Mouse (Mus musculus): ENCODE measurements at regions not wholly inside any gene's neighbourhood (a gene's known extent, or its start where the extent isn't known, plus 50 kb on each side); places are given as distances from the start of the nearest gene placed in this dataset.
"Not testable (repeated sequence)": the region's sequence is repeated elsewhere in the genome, so short reads cannot be mapped to it uniquely, and the experiment has no call there.

DNA sequence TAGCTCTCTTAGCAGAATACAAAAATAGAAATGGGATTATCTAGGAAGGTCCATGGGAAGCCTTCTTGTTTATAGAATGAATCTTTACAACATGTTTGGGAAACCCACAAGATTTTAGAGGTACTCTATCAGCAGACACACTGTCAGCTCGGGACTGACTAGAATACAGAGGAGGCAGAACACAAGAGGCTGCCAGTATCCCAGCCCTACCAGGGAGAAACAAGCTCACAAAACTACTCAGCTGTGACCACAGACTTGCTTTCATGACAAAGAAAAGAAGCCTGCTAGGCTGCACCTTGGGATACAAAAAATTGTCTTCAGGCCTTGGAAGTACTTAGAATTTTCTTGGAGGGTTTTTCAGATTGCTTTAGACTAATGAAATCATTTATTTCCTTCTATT is 347.2 kb downstream of the Fgf9 start:
- DNase-seq (ENCODE audit: inconsistent age in 2 of 2, low spot score in 1 of 2): no peak

DNA sequence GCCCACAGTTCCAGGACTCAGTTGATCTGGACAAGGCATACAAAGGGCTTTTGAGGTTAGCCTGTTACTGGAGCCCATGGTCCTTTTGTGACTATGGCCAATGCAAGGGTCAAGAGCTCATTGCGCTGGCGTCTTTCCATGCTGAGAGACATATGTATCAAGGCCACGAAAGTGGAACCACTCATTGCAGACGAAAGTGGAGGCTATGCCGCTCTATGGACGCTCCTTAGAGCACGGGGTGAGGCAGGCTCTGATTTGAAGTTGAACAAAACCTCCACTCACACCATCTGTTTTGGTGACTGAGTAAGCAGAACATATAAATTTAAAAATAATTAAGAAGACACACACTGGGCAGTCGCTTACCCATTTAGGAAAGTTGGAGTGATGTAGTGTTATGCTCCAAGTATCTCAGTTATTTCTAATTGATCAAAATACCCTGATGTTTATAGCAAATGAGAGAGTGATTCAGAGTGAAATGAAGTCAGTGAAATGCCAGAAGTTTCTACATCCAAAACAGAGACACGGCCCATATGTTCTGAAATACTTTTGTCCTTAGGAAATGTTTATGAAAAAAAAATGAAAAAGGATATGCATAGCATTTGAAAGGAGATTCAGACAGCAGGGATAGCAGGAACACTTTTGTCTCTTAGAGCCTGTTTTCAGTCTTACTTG is 321.8 kb downstream of the Fgf9 start:
- no peak for DNase-seq (ENCODE audit: inconsistent age in 2 of 2, low spot score in 1 of 2)

DNA sequence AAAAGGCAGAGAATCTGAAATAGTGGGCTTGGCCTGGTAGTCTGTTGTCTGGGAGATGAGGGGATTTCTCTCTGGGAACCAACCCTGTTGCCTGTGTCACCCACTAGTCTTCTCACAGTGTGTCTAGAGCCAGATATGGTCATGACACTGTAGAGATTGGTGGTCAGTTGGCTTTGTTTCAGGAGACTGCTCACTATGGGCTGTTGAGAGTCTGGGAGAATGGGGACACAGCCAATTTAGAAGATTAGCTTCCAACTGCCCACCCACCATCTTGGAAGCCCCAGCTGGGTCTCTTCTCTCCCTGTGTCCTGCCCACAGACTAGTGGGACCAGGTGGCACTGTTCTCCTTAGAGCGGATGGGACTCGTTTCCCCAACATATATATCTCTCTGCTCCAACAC is 320.4 kb downstream of the Fgf9 start:
- DNase-seq (ENCODE audit: inconsistent age in 2 of 2, low spot score in 1 of 2): no peak

DNA sequence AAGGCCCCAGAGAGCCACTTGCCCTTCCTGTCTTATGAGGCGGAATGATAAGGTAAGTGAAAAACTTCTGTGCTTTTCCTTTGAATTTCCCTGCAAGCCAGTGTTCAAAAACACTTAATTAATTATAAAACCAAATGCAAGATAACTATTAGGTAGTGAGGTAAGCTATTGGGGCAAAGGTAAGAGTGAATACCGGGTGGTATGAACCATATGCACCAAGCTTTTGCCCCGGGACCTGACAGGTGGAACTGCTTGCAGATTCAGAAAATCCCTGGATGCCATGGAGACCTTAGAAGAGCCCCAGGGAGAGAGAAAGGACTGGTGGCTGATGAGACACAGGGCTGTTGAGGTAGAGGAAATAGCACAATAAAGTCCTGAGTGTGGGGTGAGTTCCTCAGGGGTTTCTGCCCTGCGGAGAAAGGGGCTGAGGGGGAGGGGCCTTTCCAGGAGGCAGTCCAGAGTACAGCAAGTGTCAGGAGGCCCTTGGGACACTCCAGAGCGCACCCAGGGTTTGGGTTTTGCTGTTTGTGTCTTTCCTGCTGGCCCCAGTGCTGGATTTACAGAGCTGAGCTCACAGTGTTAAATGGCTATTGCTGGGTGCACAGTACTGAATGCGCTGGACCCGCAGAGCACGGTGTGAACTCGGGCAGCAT is 317.1 kb downstream of the Fgf9 start:
- no peak for DNase-seq (ENCODE audit: inconsistent age in 2 of 2, low spot score in 1 of 2)

DNA sequence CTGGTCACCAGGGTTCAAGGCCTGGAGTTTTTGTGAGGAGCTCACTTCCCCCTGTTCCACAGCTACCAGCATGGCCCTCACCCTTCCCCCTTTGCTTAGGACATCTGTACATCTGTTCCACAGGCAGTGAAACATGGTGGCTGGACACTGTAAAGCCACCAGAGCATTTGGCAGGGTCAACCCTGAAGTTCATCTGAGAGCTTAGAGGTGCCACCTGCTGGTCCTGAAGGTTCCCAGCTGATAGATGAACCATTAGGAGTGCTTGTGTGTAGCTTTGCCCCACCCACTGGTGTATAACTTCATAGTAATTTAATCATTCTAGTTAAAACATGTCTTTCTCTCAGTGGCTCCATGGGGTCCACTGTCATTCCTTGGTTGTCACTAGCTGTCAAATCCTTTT is 304.7 kb downstream of the Fgf9 start:
- DNase-seq (ENCODE audit: inconsistent age in 2 of 2, low spot score in 1 of 2): peak; percentile 25 to 60

DNA sequence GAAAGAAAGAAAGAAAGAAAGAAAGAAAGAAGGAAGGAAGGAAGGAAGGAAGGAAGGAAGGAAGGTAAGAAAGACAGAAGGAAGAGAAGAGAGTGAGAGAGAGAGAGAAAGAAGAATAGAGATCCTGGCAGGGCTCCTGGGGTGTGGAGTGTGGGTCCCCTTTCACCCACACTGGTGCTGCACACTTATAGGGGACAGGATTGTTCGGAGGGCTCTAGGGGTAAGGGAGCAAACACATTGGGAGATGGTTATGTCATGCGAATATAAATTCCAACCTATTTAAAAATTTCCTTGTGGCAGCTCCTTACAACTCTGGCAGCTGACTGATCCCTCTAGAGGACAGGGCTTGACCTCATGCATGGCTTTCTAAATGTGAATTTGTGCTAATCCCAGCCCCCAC is 286.5 kb downstream of the Fgf9 start:
- no peak for DNase-seq (ENCODE audit: inconsistent age in 2 of 2, low spot score in 1 of 2)

DNA sequence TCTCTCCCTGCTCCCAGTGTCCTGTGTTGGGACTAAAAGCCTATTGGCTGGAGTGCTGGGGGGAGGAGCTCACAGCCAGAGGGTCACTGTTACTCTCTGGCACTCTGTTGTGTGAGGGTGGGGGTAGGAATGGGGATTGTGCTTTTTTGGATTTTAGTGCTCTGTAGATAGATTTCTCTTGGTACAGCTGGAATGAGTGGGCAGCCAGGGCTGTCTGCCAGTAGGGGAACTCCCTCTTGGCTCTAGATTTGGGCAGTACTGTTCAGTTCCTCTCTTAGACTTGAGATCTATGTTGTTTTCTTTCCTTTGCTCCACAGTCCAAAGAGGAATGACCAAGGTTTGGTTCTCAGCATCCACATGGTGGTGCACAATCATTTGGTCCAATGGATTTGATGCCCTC is 282.6 kb downstream of the Fgf9 start:
- DNase-seq (ENCODE audit: inconsistent age in 2 of 2, low spot score in 1 of 2): no peak

DNA sequence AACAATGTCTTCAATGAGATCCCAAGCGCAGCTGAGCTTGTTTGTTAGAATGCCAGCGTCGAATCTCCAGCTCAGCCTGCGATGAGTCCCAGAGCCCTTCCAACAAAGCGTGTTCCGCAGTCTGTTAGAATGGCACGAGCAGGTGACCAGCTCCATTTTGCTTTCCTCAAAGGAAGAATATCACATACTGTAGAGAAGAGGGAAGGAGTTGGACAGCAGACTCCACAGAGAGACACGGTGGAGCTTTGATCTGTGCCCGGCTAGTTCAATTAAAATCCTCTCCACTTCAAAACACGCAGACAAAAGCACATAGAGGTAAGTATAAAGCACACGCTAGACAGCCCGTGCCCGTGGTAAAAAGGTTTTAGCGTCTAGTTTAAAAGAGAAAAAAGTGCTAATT is 265.8 kb downstream of the Fgf9 start:
- DNase-seq (ENCODE audit: inconsistent age in 2 of 2, low spot score in 1 of 2): no peak

DNA sequence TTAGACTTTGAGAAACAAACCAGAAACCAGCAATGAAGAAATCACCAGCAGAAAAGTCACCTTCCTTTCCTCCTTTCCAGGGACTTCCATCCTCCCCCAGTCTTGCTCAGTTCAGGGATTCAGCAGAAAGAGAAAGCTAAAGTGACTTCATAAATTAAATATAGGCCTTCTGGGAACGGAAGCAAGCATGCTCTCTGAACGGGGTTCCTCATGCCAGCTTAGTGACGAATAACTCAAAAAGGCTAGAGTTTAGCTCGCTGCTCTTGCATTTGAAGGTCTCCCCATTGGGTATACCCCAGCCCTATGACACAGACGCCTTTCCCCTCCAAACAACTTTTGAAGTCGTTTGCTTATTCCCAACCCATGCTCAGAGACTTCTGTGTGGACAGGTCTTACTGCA is 252.8 kb downstream of the Fgf9 start:
- no peak for DNase-seq (ENCODE audit: inconsistent age in 2 of 2, low spot score in 1 of 2)

DNA sequence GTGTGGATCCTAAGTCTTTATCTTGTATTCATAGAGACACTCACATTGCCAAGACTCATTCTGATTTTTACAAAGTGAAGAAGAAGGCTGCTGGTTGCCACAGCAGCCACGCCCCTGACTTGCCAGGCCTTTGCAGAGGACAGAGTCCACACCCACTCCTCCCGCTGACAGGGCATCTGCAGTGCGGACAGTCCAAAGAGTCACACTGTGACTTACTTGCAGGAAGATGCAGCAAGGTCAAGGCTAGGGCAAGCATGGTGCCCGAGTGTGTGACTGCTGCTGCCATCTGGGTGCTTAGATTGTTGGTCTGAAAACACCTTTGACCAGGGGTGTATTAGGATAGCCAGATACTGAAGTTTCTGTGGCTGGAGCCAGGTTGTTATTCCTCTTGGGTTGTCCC is 252.1 kb downstream of the Fgf9 start:
- DNase-seq (ENCODE audit: inconsistent age in 2 of 2, low spot score in 1 of 2): no peak

DNA sequence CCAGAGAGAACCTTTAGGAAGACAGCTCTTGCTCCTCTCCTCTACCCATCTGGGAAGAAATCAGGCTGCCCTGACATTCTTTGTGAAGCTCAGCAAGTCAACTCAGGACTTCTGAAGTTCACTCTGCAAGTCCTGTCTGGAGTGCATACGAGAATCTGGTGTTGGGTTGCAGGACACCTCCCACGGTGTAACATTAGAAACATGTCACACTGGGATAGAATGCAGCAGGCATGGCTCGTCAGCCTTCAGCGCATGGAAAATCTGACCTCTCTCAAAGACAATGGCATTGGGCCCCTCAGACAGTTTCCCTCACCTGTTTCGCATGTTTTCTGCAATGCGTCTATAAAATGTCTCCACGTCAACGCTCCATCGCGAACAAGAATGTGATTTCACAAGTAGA is 251.5 kb downstream of the Fgf9 start:
- no peak for DNase-seq (ENCODE audit: inconsistent age in 2 of 2, low spot score in 1 of 2)

DNA sequence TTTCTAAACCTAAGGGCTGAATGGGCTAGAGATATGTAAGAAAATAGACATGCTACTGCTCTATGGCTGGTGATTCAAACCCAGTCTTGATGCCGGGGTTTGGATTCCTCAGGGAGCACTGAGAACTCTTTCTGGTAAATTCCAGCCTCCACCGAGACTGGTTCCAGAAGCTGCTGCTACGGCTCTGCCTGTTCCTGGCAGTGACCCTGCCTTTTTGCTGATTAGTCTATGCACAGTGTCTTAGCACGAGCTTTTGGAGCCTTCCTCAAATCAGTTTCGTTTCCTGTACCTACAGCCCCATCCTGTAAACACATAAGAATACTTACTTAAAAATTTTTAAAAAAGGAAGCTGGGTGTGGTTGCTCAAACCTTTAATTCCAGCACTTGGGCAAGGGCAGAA is 250.9 kb downstream of the Fgf9 start:
- DNase-seq (ENCODE audit: inconsistent age in 2 of 2, low spot score in 1 of 2): no peak

DNA sequence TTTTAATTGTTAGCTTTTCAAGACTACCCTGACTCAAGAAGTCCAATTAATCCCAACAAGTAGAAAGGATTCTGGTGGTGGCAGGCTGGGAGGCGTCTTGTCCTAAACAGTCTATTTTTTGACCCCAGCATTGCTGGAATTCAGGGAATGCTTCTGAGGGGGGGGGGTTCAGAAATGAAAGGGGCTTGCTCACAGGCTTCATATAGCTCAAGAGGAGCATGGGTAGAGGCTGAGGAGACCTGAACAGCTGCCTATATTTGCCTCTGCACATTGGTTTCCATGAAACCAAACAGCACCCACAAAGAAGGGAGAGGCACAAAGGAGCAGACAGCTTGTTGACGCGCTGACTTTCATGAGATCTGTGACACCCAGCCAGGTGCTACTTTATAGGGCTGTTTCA is 247.3 kb downstream of the Fgf9 start:
- DNase-seq (ENCODE audit: inconsistent age in 2 of 2, low spot score in 1 of 2): no peak

DNA sequence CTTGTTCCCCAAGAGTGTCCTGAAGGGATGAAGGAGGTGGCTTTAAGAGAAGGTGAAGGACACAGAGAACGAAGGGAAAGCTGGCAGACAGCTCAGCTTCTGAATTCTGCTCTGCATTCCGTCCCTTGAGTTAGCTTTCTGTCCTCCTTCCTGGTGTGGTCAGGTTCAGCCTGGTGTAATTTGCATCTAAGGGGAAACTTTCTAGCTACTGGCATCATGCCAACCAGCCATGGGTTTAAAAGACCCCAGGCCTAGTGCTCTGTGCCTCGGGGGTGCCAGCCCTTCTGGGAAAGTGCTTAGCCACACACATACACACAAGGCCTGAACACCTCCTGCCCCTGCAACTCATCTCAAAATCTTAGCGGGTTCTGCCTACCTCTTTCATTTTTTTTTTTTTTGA is 246.9 kb downstream of the Fgf9 start:
- DNase-seq (ENCODE audit: inconsistent age in 2 of 2, low spot score in 1 of 2): no peak

DNA sequence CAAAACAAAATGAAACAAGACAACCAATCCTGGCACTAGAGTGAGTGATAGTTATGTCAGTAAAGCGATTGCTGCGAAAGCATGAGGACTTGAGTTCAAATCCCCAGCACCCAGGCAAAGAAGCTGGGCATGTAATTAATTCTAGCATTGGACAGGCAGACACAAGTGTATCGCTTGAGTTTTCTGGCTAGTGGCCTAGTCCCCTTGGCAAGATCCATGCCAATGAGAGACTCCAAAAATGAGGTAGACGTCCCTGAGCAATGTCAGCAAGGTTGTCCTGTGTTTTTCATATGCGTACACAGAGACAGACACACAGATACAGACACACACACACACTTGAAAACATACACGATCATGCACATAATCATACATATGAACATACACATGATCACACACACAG is 237.3 kb downstream of the Fgf9 start:
- no peak for DNase-seq (ENCODE audit: inconsistent age in 2 of 2, low spot score in 1 of 2)

DNA sequence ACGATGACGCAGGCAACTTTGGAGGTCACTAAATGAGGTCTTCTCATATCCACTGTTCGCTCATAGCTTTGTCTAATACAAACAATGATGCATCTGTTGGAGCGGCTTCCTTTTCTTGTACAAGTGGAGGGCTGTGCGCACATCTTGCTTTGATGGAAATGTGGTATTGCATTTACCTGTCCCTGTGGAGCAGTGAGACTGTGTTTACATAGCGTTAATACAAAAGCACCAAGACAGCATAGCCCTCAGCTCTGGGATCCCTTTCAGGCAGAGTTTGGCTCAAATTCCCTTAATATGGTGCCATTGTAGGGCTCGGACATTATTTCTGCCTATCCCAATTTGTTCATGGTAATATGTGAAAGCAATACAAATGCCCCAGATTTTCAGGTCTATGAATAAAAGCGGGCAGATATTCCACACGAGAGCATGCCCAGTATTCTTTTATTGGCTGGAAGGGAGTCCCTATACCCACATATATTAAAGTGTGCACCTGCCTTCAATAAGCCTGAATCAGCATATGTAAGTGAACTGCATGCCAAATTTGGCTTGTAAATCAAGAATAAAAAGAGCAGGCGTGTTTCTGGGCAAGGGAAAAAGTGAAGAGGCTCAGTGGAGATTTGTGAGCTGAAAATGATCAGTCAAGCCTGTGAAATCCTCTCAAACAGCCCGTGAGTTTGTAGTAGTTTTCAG is 236.6 kb downstream of the Fgf9 start:
- DNase-seq (ENCODE audit: inconsistent age in 2 of 2, low spot score in 1 of 2): no peak

DNA sequence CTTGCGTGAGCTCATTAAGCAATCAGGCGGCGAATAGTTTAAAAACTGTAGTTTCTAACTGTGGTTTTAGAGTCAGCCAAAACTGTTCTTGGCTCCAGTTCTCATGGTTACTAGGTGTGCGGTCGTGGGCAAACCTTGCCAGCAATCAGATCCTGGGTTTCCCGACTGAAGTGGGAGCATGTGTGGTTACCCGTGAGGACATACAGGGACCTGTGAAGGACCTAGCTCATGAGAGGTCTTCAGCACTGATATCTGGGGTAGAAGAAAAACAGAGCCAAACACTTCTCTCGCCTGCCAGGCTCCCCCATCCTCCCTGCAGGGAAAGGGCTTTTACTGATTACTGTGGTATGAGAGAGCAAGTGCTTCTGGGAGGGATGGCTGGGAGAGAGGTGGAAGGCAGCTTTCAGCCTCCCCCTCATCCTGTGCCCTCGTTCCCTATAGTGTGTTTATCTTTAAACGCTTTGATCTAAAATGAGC is 230.1 kb downstream of the Fgf9 start:
- DNase-seq (ENCODE audit: inconsistent age in 2 of 2, low spot score in 1 of 2): no peak

DNA sequence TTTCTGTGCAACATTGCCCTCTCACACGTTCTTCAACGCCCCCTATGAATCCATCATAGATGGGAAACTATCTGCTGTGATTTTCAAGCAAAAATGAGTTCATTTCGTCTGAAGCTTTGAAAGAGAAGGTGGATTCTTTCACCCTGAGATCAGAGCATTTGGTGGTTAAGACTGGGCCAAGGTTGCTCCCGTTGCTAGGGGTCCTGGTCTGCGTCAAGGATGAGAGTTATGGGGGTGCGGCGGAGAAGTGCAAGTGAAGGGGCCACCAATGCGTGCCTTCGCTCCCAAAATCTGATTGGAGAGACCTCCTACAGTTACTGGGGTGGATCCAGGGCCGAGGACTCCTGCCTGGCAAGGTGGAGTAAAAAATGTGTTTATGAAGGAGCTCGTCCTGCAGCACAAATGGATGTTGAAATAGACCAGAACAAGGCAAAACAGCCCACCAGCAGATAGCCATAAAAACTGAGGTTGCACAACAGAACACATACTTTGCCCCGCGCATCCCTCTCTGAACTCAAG is 215.7 kb downstream of the Fgf9 start:
- DNase-seq (ENCODE audit: inconsistent age in 2 of 2, low spot score in 1 of 2): peak in 1 of 2 experiments; percentile 24

DNA sequence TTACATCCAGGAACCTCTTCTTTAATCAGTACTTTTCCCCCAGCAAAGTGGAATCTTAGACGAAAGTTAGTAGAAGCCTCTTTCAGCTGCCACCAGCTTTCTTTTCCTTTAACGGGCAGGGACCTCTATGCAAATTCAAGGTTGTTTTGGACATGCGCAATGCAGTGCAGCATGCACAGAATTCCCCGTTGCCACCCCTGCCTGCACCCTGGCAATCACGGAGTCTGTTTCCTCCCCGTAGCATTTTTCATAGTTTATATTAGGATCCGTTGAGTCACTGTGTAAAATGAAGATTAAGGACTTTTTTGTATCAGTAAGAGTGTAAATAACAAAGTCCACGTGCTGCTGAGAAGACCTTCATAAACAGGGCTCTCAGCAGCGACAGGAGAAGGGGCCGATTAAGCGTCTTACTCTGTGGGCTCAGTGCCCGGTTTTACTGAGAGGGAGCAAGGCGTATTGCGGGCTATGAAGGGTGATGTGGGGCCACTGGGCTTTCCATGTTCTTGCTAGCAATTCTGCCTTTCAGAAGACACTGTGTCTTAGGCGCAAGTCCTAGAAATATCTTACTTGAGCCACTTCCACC is 212.5 kb downstream of the Fgf9 start:
- DNase-seq (ENCODE audit: inconsistent age in 2 of 2, low spot score in 1 of 2): peak; percentile 49 to 86

DNA sequence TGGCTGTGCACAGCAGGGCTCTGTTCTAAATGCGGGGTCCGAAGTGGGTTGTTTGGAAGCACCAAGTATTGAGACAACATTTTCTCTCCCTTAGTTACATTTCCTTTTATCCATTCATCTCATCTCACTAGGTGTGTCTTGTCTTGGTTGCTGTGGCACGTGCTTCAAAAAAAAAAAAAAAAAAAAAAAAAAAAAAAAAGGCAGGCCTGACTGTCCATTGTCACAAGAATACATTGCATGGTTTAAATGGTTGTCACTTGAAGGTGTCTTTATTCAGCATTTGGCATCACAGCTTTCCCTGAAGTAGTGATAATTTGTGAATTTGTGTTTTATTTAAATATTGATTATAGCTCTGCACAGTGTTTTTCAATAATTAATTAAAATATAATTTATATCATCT is 211.9 kb downstream of the Fgf9 start:
- DNase-seq (ENCODE audit: inconsistent age in 2 of 2, low spot score in 1 of 2): no peak

DNA sequence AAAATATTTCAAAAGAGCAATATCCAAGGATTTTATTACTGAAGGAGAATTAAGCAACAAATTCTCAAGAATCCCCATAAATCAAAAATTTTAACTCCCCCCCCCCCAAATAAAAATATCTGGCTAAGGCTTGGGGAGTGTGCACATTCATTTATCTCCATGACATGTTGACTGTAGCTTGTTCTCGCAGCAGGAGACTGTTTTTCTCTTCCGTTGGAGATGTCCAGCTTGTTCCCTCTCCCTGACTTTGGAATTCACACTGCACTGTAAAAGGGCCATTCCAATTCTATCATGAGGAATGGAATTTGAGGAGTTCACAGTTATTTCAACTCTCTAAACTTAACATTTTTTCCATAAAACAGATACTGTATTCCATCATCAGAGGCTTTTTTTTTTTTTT is 204.1 kb downstream of the Fgf9 start:
- DNase-seq (ENCODE audit: inconsistent age in 2 of 2, low spot score in 1 of 2): not testable (repeated sequence)
